Mouse (Mus musculus) hindbrain, embryonic 10.5 days (tissue): ENCODE results near the gene B230118H07Rik. TPM values are rescaled to one million over a fixed set of nuclear protein-coding genes. Genes with fewer than 3 reads are reported as not detected.
A peak's percentile ranks its signal among the peaks of the same experiment; 100 is the strongest.

Source experiments
- DNase-seq: peaks from one replicate; pipeline ENCODE4 v3.0.0-alpha.2; 2017; ENCODE audit warnings: low spot score
- H3K27ac ChIP-seq: fragments of 300-500 bp; sonication (generic); 2 replicates; pipeline ENCODE4 v1.5.1; 2016; ENCODE audit warnings: mild to moderate bottlenecking, moderate library complexity
- H3K27me3 ChIP-seq: fragments of 300-500 bp; sonication (generic); 2 replicates; pipeline ENCODE4 v1.6.1; 2016; ENCODE audit warnings: mild to moderate bottlenecking; ENCODE audit not compliant: poor library complexity, insufficient read depth, severe bottlenecking
- H3K36me3 ChIP-seq: fragments of 300-500 bp; sonication (generic); 2 replicates; pipeline ENCODE4 v1.6.1; 2016; ENCODE audit warnings: mild to moderate bottlenecking, moderate library complexity
- H3K4me1 ChIP-seq: fragments of 300-500 bp; sonication (generic); replicated peaks from 2 replicates; pipeline ENCODE4 v1.6.1; 2016; ENCODE audit warnings: mild to moderate bottlenecking
- H3K4me3 ChIP-seq: fragments of 300-500 bp; sonication (generic); 2 replicates; pipeline ENCODE4 v1.5.1; 2016; ENCODE audit warnings: mild to moderate bottlenecking, moderate library complexity
- H3K9me3 ChIP-seq: fragments of 300-500 bp; sonication (generic); 2 replicates; pipeline ENCODE4 v1.6.1; 2016; ENCODE audit warnings: mild to moderate bottlenecking, moderate library complexity
- WGBS: fragments of 180-500 bp; shearing (Covaris S2); methylation state at CpG from one replicate; pipeline ENCODE4 v1.1.7; 2016; 5-methylcytosine and 5-hydroxymethylcytosine counted together
- polyA plus RNA-seq: library from polyadenylated mRNA; unstranded; fragments of >200 nt; fragmentation: Nextera tagmentation; extraction: Ambion mirVana; gene quantifications from 2 replicates; pipeline ENCODE4 v1.2.1, GENCODE M21; 2016

Gene B230118H07Rik
- polyA plus RNA-seq, 1 experiment from 2014 or later: 58.0 TPM

DNA sequence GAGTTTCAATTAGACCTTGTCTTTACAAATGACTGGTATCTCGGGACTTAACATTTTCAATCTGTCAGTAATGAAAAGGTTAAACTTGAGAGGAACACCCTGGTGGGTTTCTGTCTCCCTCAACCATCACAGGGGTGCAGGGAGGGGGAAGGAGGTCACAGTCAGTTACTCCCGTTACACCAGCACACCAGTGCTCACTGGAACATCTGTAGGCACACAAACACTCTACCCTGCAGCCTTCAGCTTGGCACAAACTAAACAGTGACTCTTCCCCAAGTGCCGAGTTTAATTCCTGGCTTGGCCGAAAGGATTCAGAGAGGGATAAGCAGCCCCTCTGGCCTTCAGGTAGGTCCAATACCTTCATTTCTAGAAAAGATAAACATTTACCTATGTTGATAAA is 24.8 kb downstream of the B230118H07Rik start, which contains the start of gene Rag2:
Gene Rag2 (plus strand): TSS at position 193 of the 400 bp plus-strand sequence.
- H3K4me1 ChIP-seq: peaks cover 25% of the 10 kb centered on the region
- no peak for DNase-seq
- no peaks in the 10 kb centered on the region for H3K9me3 ChIP-seq
- H3K27me3 ChIP-seq: no peaks in the 10 kb centered on the region
- H3K27ac ChIP-seq: no peak within 1 kb of the TSS
- H3K4me3 ChIP-seq: no peak within 1 kb of the TSS
- H3K36me3 ChIP-seq: no peaks in the 10 kb centered on the region
- 68% methylated on average over 4 of the region's 4 CpGs for WGBS

DNA sequence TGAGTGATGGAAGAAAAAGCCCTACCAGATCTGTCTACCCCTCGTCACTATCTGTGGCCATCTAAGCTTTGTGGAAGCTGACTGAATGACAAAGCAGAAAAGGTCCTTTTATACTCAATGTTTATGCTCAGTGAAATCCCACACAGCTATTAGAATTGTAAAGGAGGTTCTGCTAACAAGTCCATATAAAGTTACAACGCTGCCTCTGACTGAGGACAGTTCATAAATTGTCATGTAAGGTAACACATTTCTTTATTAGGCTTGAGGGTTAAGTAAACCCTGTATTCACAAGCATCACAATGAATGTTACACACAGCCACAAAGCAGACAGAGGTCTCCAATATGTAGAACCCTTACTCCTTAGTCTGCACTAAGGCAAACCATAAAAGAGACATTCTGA is 25.3 kb downstream of the B230118H07Rik start:
- no peak overlapping the region for H3K27ac ChIP-seq
- 64% methylated on average over 2 of the region's 2 CpGs for WGBS
- no peak overlapping the region for H3K4me3 ChIP-seq
- no peaks in the 10 kb centered on the region for H3K36me3 ChIP-seq
- H3K27me3 ChIP-seq: no peaks in the 10 kb centered on the region
- peaks cover 21% of the 10 kb centered on the region for H3K4me1 ChIP-seq
- H3K9me3 ChIP-seq: no peaks in the 10 kb centered on the region
- DNase-seq: no peak

DNA sequence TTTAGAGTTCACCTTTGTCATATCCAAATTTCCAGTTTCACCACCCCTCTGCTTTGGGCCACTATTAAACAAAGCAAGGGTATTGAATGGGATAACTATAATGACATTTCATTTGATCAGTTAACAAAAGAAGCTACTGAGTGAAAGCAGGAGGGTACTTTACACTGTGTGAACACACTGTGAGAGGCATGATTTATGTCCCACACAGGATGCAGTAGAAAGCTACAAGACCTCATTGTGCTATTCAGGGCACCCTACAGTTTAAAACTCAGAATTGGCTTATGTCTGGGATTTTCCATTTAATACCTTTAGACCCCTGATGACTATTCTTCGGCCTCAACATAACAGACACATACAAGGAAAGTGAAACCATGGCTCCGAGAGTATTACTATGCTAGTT is 26.3 kb downstream of the B230118H07Rik start:
- 78% methylated on average over 2 of the region's 2 CpGs for WGBS
- Histone ChIP-seq H3K9me3 (no peaks in the 10 kb centered on the region), H3K27ac (no peak overlapping the region), H3K27me3 (no peaks in the 10 kb centered on the region), H3K4me1 (peaks cover 18% of the 10 kb centered on the region), H3K36me3 (no peaks in the 10 kb centered on the region), H3K4me3 (no peak overlapping the region)
- DNase-seq: no peak

- no peak overlapping the region for H3K27ac ChIP-seq
- 80% methylated on average over 7 of the region's 7 CpGs for WGBS
- H3K4me1 ChIP-seq: peaks cover 10% of the 10 kb centered on the region
- no peaks in the 10 kb centered on the region for H3K27me3 ChIP-seq
- no peak for DNase-seq
- no peaks in the 10 kb centered on the region for H3K9me3 ChIP-seq
- no peaks in the 10 kb centered on the region for H3K36me3 ChIP-seq
- no peak overlapping the region for H3K4me3 ChIP-seq
Measured at GRCm38 (mm10) chr2:101621611-101622010, 27.7 kb downstream of the B230118H07Rik start.

- Histone ChIP-seq H3K9me3 (no peaks in the 10 kb centered on the region), H3K4me3 (no peak overlapping the region), H3K27ac (no peak overlapping the region), H3K27me3 (no peaks in the 10 kb centered on the region), H3K4me1 (peaks cover 10% of the 10 kb centered on the region), H3K36me3 (no peaks in the 10 kb centered on the region)
- 89% methylated on average over 3 of the region's 3 CpGs for WGBS
- DNase-seq: no peak
Measured at GRCm38 (mm10) chr2:101620899-101621298, 28.4 kb downstream of the B230118H07Rik start.

GRCm38 (mm10) chr2:101618373-101618772 is 31.0 kb downstream of the B230118H07Rik start:
- no peaks in the 10 kb centered on the region for H3K27me3 ChIP-seq
- H3K9me3 ChIP-seq: no peaks in the 10 kb centered on the region
- no peaks in the 10 kb centered on the region; the same call in 1 of the 2 replicates for H3K4me1 ChIP-seq
- no peak for DNase-seq
- no peak overlapping the region for H3K4me3 ChIP-seq
- WGBS: 87% methylated on average over 4 of the region's 4 CpGs
- no peak overlapping the region for H3K27ac ChIP-seq
- H3K36me3 ChIP-seq: no peaks in the 10 kb centered on the region

DNA sequence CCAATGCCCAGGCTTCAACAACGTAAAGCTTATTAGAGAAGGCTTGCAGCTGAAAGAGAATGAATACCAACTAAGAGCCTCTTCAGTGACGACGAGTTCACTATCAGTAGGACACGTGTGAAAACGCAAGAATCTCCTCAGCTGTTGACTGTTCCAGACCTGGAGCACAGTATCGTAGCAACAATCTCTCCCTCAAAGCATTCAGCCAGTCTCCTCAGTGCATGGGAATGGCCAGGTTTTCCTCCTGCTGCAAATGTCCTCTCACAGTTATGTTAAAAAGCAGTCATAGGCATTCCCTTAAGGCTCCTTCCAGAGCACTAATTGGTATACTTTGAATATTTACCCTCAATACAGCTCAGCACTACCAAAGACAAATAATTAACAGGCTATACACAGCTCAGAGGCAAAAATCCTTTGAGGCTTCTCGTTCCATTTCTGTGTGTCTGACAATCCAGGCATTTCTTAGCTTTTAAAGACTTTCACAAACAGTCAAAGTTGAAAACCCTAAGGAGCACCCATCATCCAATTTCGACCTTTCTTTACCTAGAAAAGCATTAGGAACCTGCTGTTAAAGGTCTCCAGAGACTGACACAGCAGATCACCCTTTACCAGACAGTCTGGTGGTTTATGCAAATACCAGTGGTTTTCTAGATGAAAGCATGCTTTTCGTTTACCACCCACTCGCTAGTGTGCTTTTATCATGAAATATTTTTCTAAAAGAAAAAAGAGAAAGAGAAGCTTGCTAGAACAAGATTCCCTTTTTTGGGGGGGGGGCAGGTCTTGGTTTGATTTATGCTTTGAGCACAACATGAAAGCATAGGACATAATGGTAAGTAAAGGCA is 33.6 kb downstream of the B230118H07Rik start:
- no peak overlapping the region for H3K4me3 ChIP-seq
- WGBS: 84% methylated on average over 10 of the region's 10 CpGs
- no peak overlapping the region for H3K27ac ChIP-seq
- H3K4me1 ChIP-seq: no peaks in the 10 kb centered on the region
- no peaks in the 10 kb centered on the region for H3K9me3 ChIP-seq
- no peak for DNase-seq
- no peaks in the 10 kb centered on the region for H3K27me3 ChIP-seq
- no peaks in the 10 kb centered on the region for H3K36me3 ChIP-seq

DNA sequence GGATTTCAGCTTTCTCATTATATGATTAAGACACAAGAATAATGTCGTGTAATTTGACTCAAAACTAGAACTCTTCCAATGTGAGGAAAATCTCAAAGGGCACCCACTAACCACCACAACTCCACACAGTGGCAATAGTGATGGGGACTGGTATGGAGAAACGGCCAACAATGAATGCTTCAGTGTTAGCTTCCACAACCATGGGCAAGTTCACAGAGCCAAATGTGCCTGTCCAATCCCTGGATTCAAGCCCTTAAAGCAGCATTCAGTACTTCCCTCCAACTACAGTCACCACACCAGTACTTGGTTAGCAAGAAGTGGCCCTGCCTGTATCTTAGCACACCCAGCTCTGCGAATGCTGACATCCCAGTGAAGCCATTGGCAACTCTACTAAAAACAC is 38.5 kb downstream of the B230118H07Rik start:
- Histone ChIP-seq H3K4me3 (no peak overlapping the region), H3K27ac (no peak overlapping the region), H3K9me3 (no peaks in the 10 kb centered on the region), H3K4me1 (0 out of 2 replicates have a peak, but pooled peaks cover 4% of the 10 kb centered on the region), H3K27me3 (no peaks in the 10 kb centered on the region), H3K36me3 (0 out of 2 replicates have a peak, but pooled peaks cover 3% of the 10 kb centered on the region)
- 87% methylated on average over 3 of the region's 3 CpGs for WGBS
- DNase-seq: no peak

- peak; percentile 50 for DNase-seq
- Histone ChIP-seq H3K36me3 (0 out of 2 replicates have a peak, but pooled peaks cover 3% of the 10 kb centered on the region), H3K4me3 (no peak overlapping the region), H3K9me3 (no peaks in the 10 kb centered on the region), H3K27me3 (no peaks in the 10 kb centered on the region), H3K4me1 (0 out of 2 replicates have a peak, but pooled peaks cover 4% of the 10 kb centered on the region), H3K27ac (0 out of 2 replicates have a peak overlapping the region, but pooled peaks have one; percentile 25)
- WGBS: 62% methylated on average over 7 of the region's 7 CpGs
Measured at GRCm38 (mm10) chr2:101608232-101608894, 41.0 kb downstream of the B230118H07Rik start.

DNA sequence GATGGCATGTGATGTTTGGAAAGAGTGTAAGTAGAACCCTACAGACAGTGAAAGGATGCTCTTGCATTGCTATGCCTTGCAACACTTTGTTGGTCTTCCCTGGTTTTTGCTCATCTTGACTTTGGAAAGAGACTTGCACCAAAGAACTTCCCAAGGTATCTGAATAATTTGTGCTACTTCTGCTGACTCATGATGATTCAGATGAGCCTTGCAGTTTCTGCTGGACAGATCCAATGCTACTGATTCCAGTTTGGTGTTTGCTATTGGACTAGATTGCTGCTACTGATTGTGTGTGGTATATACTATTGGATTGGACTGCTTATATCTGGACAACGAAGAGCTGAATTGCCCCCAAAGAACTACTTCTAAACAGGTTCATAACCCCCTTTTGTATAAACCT is 46.2 kb downstream of the B230118H07Rik start:
- no peaks in the 10 kb centered on the region for H3K36me3 ChIP-seq
- H3K4me1 ChIP-seq: peaks cover 15% of the 10 kb centered on the region; the same call in 1 of the 2 replicates
- H3K27ac ChIP-seq: no peak overlapping the region
- H3K27me3 ChIP-seq: no peaks in the 10 kb centered on the region
- H3K9me3 ChIP-seq: no peaks in the 10 kb centered on the region
- DNase-seq: no peak
- 95% methylated on average over 1 of the region's 1 CpGs for WGBS
- H3K4me3 ChIP-seq: no peak overlapping the region

DNA sequence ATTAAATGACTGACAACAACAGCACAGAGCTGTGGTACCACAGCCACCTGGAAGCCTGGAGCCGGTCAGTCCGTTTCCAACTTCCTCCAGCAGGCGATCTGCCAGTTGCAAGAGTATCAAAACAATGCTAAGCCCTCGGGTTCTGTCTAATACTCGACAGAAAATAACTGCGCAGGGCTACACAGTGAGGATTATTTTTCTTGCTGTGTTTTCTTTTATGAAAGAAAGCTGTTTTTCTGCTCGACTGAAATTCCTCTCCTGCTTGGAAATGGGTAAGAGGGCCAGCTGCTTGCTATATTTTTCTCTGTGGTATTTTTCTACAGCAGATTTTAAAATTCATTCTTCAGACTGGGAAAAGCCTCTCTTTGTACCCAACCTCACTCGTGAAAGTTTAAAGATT is 48.6 kb downstream of the B230118H07Rik start:
- no peaks in the 10 kb centered on the region for H3K27me3 ChIP-seq
- no peak overlapping the region for H3K4me3 ChIP-seq
- H3K36me3 ChIP-seq: no peaks in the 10 kb centered on the region
- peaks cover 15% of the 10 kb centered on the region; the same call in 1 of the 2 replicates for H3K4me1 ChIP-seq
- H3K27ac ChIP-seq: no peak overlapping the region
- peak; percentile 29 for DNase-seq
- 52% methylated on average over 8 of the region's 8 CpGs for WGBS
- no peaks in the 10 kb centered on the region for H3K9me3 ChIP-seq

- WGBS: 83% methylated on average over 13 of the region's 13 CpGs
- no peak overlapping the region for H3K4me3 ChIP-seq
- no peak overlapping the region for H3K27ac ChIP-seq
- no peaks in the 10 kb centered on the region for H3K36me3 ChIP-seq
- H3K9me3 ChIP-seq: no peaks in the 10 kb centered on the region
- no peaks in the 10 kb centered on the region for H3K27me3 ChIP-seq
- DNase-seq: no peak
- H3K4me1 ChIP-seq: peaks cover 15% of the 10 kb centered on the region; the same call in 1 of the 2 replicates
Measured at GRCm38 (mm10) chr2:101598190-101599181, 50.8 kb downstream of the B230118H07Rik start.
